Mouse (Mus musculus) spleen, postnatal 0 days (tissue): ENCODE measurements around the gene Sstr2. TPM values are rescaled to one million over a fixed set of nuclear protein-coding genes. Genes with fewer than 3 reads are reported as not detected.

Experiments used
- polyA plus RNA-seq: library from polyadenylated mRNA; unstranded; fragments of >200 nt; fragmentation: Nextera tagmentation; extraction: Ambion mirVana; gene quantifications from 2 replicates; pipeline ENCODE4 v1.2.1, GENCODE M21; 2015

Sstr2 gene
- polyA plus RNA-seq, result 0.17 and 0.18 TPM in 2 replicates

DNA sequence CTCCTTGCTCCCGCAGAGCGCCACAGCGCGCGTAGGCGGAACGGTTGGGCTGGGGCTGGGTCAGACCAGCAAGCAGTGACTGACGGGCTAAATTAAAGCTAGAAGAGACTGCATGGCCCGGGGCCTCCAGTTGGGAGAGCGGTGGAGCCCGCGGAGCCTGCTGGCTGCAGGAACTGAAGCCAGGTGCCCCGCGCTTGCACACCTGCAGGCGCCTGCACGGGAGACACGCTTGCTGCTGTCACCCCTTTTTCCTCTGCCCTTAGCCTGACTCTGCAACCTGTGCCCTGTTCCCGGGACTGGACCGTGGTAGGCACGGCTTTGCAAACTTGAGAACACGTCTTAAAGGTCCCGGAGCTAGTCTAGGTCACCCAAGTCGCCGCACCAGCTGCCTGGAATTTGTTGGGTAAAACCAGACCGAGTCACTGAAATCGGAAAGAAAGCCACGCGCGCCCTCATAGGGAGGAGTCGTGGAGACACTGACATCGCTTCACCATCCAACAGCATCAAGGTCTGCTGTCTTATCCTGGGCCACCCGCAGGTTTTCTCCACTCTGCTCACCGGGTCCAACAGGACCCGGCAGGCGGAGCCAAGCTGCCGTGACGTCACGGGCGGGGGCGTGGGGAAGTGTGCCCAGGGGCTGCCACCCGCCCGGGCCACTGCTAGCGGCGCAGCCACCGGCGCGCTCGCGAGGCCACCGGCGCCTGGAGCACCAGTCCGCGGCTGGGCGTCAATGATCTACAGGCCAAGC is at the start of gene Sstr2:
TSS of gene Sstr2 (plus strand) at position 671 of the 748 bp plus-strand sequence.

GRCm38 (mm10) chr11:113648690-113649352 is 29.7 kb downstream of the Sstr2 start, which contains the start of gene Cog1:
Gene Cog1, plus strand, starts transcription at chr11:113649169.

GRCm38 (mm10) chr11:113649353-113650210 is 30.4 kb downstream of the Sstr2 start, which contains the start of gene Slc39a11:
Gene Slc39a11, minus strand, starts transcription at chr11:113650079.

Other genes starting within 250 kb of the Sstr2 start
- 12.3 and 14.0 TPM in 2 replicates for gene Cog1, start 29.8 kb downstream of the Sstr2 start, polyA plus RNA-seq
- 11.9 and 13.5 TPM in 2 replicates for gene Slc39a11, start 30.7 kb downstream of the Sstr2 start, polyA plus RNA-seq
- gene Fam104a, start 64.8 kb downstream of the Sstr2 start, polyA plus RNA-seq, result 44.5 and 46.0 TPM in 2 replicates
- 8.5 and 9.3 TPM in 2 replicates for gene D11Wsu47e, start 65.1 kb downstream of the Sstr2 start, polyA plus RNA-seq
- gene Cpsf4l, start 90.7 kb downstream of the Sstr2 start, polyA plus RNA-seq, result 0.22 TPM in 1 of 2 replicates, not detected in the other
- 27.0 and 28.2 TPM in 2 replicates for gene Cdc42ep4, start 132.5 kb downstream of the Sstr2 start, polyA plus RNA-seq